Mouse (Mus musculus) C2C12 (cell line): ENCODE results near the gene Med13. TPM values are rescaled to one million over a fixed set of nuclear protein-coding genes. Genes with fewer than 3 reads are reported as not detected.
A peak's percentile ranks its signal among the peaks of the same experiment; 100 is the strongest.

Experiments
- H3K27me3 ChIP-seq: one replicate; pipeline ENCODE4 v1.6.1; 2011; ENCODE audit not compliant: control insufficient read depth, insufficient read depth, insufficient read length
- H3K36me3 ChIP-seq: one replicate; pipeline ENCODE4 v1.6.1; 2011; ENCODE audit not compliant: control insufficient read depth, insufficient read depth
- H3K4me3 ChIP-seq: one replicate; pipeline ENCODE4 v1.5.1; 2011; ENCODE audit warnings: mild to moderate bottlenecking, control low read depth; ENCODE audit not compliant: poor library complexity, insufficient read depth, severe bottlenecking
- H3K79me2 ChIP-seq: one replicate; pipeline ENCODE4 v1.6.1; 2011; ENCODE audit not compliant: control insufficient read depth, insufficient read depth
- H3K79me3 ChIP-seq: one replicate; pipeline ENCODE4 v1.6.1; 2011; ENCODE audit warnings: low read depth, control low read depth
- H3ac ChIP-seq: one replicate; pipeline ENCODE3; 2011; ENCODE audit warnings: low read depth; ENCODE audit not compliant: control insufficient read depth, insufficient read length
- CEBPB ChIP-seq: IDR thresholded peaks from one replicate; pipeline ENCODE4 v1.6.1; 2011; ENCODE audit warnings: low read depth, mild to moderate bottlenecking, control low read depth, moderate library complexity
- CTCF ChIP-seq: IDR thresholded peaks from one replicate; pipeline ENCODE4 v1.5.1; 2011; ENCODE audit not compliant: control insufficient read depth, insufficient read depth, insufficient read length
- FOSL1 ChIP-seq: IDR thresholded peaks from one replicate; pipeline ENCODE4 v1.8.0; 2011; ENCODE audit warnings: mild to moderate bottlenecking, low read length; ENCODE audit not compliant: poor library complexity, insufficient read depth, severe bottlenecking
- MAX ChIP-seq: IDR thresholded peaks from one replicate; pipeline ENCODE4 v1.6.1; 2011; ENCODE audit warnings: mild to moderate bottlenecking, control low read depth
- MYOD1 ChIP-seq: IDR thresholded peaks from one replicate; pipeline ENCODE4 v1.6.1; 2011; ENCODE audit warnings: low read depth; ENCODE audit not compliant: control insufficient read depth, insufficient read length
- MYOG ChIP-seq: IDR thresholded peaks from one replicate; pipeline ENCODE4 v1.6.1; 2011; ENCODE audit not compliant: control insufficient read depth, insufficient read length; ENCODE audit errors: extremely low read depth
- USF1 ChIP-seq: IDR thresholded peaks from one replicate; pipeline ENCODE4 v1.6.1; 2011; ENCODE audit warnings: low read depth, mild to moderate bottlenecking, control low read depth, moderate library complexity
- polyA plus RNA-seq: library from polyadenylated mRNA; unstranded; fragments of >200 nt; fragmentation: generic; extraction: Trizol; gene quantifications from one replicate; pipeline ENCODE4 v1.2.1, GENCODE M21; 2012; ENCODE audit warnings: missing spikeins

Med13 gene
- polyA plus RNA-seq, 1 experiment: 5.5 TPM

GRCm38 (mm10) chr11:86291714-86292113 is 65.7 kb downstream of the Med13 start:
- Histone ChIP-seq H3ac (no peak overlapping the region), H3K27me3 (no peaks in the 10 kb centered on the region), H3K4me3 (no peak overlapping the region), H3K79me3 (peaks cover 40% of the 10 kb centered on the region), H3K79me2 (peaks cover 66% of the 10 kb centered on the region), H3K36me3 (peaks cover 67% of the 10 kb centered on the region)
- no peak for TF ChIP-seq MYOG
- TF ChIP-seq CEBPB: no peak
- no peak for TF ChIP-seq MYOD1
- no peak for TF ChIP-seq MAX
- no peak for TF ChIP-seq FOSL1
- TF ChIP-seq USF1: no peak
- TF ChIP-seq CTCF: no peak

DNA sequence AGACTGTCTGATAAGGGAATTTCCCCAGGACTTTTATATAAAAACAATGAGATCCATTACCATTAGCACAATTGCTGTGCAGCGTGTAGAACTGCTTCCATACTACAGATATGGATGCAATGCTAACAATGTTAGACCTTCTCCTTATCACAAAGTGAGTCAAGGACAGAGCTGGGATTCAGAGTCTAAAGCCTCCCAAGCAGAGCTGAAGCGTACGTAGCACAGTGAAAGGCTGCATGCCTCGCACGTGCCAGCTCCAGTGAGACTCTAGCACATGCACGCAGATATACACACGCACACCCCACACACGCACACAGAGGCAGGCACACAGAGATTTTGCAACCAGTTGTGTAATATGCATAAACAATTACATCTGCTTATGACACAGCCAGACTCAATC is 71.7 kb downstream of the Med13 start:
- Histone ChIP-seq H3K27me3 (no peaks in the 10 kb centered on the region), H3K4me3 (no peak overlapping the region), H3K79me2 (peaks cover 6% of the 10 kb centered on the region), H3K79me3 (no peaks in the 10 kb centered on the region), H3ac (no peak overlapping the region), H3K36me3 (peaks cover 93% of the 10 kb centered on the region)
- TF ChIP-seq MYOD1 (no peak), CEBPB (no peak), CTCF (no peak), USF1 (no peak), MYOG (no peak), MAX (no peak), FOSL1 (no peak)

DNA sequence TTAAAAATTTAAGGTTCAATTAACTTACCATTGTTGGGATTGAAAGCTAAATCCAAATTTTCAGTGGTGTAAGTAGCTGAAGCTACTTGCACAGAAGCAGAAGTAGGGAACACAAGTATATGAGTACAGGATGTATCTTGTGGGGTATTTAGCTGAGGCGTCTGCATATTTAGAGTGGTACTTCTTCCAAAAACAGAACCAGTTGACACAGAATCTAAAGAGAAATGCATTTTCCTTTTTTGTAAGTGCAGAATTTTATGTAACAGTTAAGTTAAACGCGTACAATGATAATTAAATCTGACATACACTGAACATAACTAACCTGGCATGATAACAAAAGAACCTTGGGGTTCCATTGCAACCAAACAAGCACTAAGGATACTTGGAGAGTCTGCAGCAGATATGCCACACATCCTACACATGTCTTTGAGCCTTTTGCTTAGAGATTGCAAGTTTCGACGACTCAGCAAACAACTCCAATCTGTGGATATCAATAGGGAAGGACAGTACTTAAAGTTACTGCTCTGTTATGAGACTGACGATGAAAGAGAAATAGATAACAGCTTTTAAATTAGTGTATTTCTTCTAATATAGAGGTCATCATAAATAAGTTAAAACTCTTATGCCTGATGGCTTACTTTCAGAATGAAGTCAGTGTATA is 78.8 kb downstream of the Med13 start:
- TF ChIP-seq MYOG (no peak), CEBPB (no peak), MYOD1 (no peak), FOSL1 (no peak), MAX (no peak), USF1 (no peak), CTCF (no peak)
- Histone ChIP-seq H3K4me3 (no peak overlapping the region), H3K27me3 (no peaks in the 10 kb centered on the region), H3K79me3 (no peaks in the 10 kb centered on the region), H3K79me2 (no peaks in the 10 kb centered on the region), H3ac (no peak overlapping the region), H3K36me3 (peaks cover 92% of the 10 kb centered on the region)

GRCm38 (mm10) chr11:86257460-86258076 is 99.8 kb downstream of the Med13 start, which contains the start of gene Ints2:
Gene Ints2 (minus strand): TSS chr11:86257575.
- H3ac ChIP-seq: peak within 1 kb of the TSS; percentile 80
- no peaks in the 10 kb centered on the region for H3K27me3 ChIP-seq
- peak within 1 kb of the TSS; percentile 56 for H3K4me3 ChIP-seq
- TF ChIP-seq CEBPB: no peak
- TF ChIP-seq CTCF: no peak
- no peak for TF ChIP-seq MYOD1
- peak; percentile 72 for TF ChIP-seq MAX
- peaks cover 29% of the 10 kb centered on the region for H3K79me2 ChIP-seq
- peaks cover 13% of the 10 kb centered on the region for H3K79me3 ChIP-seq
- peaks cover 23% of the 10 kb centered on the region for H3K36me3 ChIP-seq

DNA sequence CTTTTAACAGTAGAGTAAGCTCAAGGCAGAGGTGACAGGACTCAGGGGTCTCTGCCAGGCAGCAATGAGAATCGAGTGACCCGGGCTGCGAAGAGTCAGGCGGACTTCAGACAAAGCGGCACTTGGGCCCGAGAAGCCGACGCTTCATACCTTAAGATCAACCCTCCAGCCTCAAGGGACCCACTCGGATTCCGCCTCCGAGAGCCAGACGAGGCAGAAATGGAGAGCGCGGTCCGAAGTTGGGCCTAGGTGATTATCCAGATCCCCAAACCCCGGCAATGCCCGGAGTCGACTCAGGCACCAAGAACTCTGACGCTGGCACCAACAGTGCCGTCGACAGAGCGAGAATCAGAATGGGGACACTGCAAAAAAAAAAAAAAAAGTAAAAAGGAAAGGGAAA is 100.3 kb downstream of the Med13 start:
- peak overlapping the region; percentile 80 for H3ac ChIP-seq
- peaks cover 13% of the 10 kb centered on the region for H3K79me3 ChIP-seq
- peak overlapping the region; percentile 56 for H3K4me3 ChIP-seq
- no peaks in the 10 kb centered on the region for H3K27me3 ChIP-seq
- H3K79me2 ChIP-seq: peaks cover 29% of the 10 kb centered on the region
- peaks cover 28% of the 10 kb centered on the region for H3K36me3 ChIP-seq
- TF ChIP-seq CEBPB (no peak), CTCF (no peak), FOSL1 (no peak), MYOD1 (no peak), MAX (no peak), MYOG (no peak), USF1 (no peak)

DNA sequence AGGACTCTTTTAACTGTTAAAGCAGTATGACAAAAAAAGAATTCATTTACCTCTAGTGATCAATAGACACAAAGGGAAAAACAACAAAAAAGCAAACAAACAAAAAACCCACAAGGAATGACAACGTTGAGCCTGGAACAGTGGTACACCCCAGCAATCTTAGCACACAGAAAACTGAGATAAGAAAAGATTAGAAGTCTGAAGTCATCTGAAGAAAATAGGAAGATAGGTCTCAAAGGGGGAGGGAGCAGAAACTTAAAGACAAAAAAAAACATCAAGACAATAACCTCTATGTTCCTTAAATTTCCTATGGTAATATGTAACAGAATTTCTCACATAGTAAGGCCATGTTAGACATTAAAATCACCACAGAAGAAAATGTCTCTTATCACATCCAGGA is 104.1 kb downstream of the Med13 start:
- H3K36me3 ChIP-seq: peaks cover 58% of the 10 kb centered on the region
- H3K79me3 ChIP-seq: peaks cover 13% of the 10 kb centered on the region
- H3K79me2 ChIP-seq: peaks cover 33% of the 10 kb centered on the region
- H3K27me3 ChIP-seq: no peaks in the 10 kb centered on the region
- TF ChIP-seq USF1: no peak
- TF ChIP-seq MAX: no peak
- no peak for TF ChIP-seq MYOG
- TF ChIP-seq CEBPB: no peak
- no peak for TF ChIP-seq CTCF
- TF ChIP-seq FOSL1: no peak
- no peak for TF ChIP-seq MYOD1
- H3ac ChIP-seq: no peak overlapping the region
- H3K4me3 ChIP-seq: no peak overlapping the region
